Mouse (Mus musculus) intestine, embryonic 16.5 days (tissue): Measurements from ENCODE around the gene Vav1. TPM values are rescaled to one million over a fixed set of nuclear protein-coding genes. Genes with fewer than 3 reads are reported as not detected.

Source experiments
- ATAC-seq: fragments of 200-750 bp; cut with Nextera tagmentation; 2 replicates; pipeline ENCODE4 v1.8.0; 2017; ENCODE audit warnings: moderate TSS enrichment, moderate library complexity
- H3K27ac ChIP-seq: fragments of 300-500 bp; sonication (generic); 2 replicates; pipeline ENCODE4 v1.5.1; 2014; ENCODE audit warnings: mild to moderate bottlenecking, low read length
- H3K27me3 ChIP-seq: fragments of 300-500 bp; sonication (generic); replicated peaks from 2 replicates; pipeline ENCODE4 v1.6.1; 2014; ENCODE audit warnings: low read length, control low read depth, mixed read lengths; ENCODE audit not compliant: control insufficient read depth, insufficient read depth
- H3K36me3 ChIP-seq: fragments of 300-500 bp; sonication (generic); 2 replicates; pipeline ENCODE4 v1.6.1; 2014; ENCODE audit warnings: low read length, control low read depth; ENCODE audit not compliant: control insufficient read depth, insufficient read depth
- H3K4me1 ChIP-seq: fragments of 300-500 bp; sonication (generic); 2 replicates; pipeline ENCODE4 v1.6.1; 2014; ENCODE audit warnings: low read length, control low read depth, mixed read lengths; ENCODE audit not compliant: control insufficient read depth, insufficient read depth
- H3K4me2 ChIP-seq: fragments of 300-500 bp; sonication (generic); 2 replicates; pipeline ENCODE4 v1.6.1; 2014; ENCODE audit warnings: low read depth, low read length, control low read depth
- H3K4me3 ChIP-seq: fragments of 300-500 bp; sonication (generic); 2 replicates; pipeline ENCODE4 v1.5.1; 2014; ENCODE audit warnings: mild to moderate bottlenecking, low read length
- H3K9ac ChIP-seq: fragments of 300-500 bp; sonication (generic); 2 replicates; pipeline ENCODE4 v1.6.1; 2014; ENCODE audit warnings: low read depth, low read length
- H3K9me3 ChIP-seq: fragments of 300-500 bp; sonication (generic); 2 replicates; pipeline ENCODE4 v1.6.1; 2016; ENCODE audit warnings: low read length, control low read depth; ENCODE audit not compliant: control insufficient read depth
- WGBS: fragments of 180-500 bp; shearing (Covaris S2); extraction: QIAGEN DNeasy Blood & Tissue Kit; methylation state at CpG from one replicate; pipeline ENCODE4 v1.1.7; 2014; 5-methylcytosine and 5-hydroxymethylcytosine counted together
- polyA plus RNA-seq: library from polyadenylated mRNA; unstranded; fragments of >200 nt; fragmentation: Nextera tagmentation; extraction: Ambion mirVana; gene quantifications from 2 replicates; pipeline ENCODE4 v1.2.1, GENCODE M21; 2015

Vav1 gene
- polyA plus RNA-seq, 1 experiment from 2014 or later: 2.4 TPM

DNA sequence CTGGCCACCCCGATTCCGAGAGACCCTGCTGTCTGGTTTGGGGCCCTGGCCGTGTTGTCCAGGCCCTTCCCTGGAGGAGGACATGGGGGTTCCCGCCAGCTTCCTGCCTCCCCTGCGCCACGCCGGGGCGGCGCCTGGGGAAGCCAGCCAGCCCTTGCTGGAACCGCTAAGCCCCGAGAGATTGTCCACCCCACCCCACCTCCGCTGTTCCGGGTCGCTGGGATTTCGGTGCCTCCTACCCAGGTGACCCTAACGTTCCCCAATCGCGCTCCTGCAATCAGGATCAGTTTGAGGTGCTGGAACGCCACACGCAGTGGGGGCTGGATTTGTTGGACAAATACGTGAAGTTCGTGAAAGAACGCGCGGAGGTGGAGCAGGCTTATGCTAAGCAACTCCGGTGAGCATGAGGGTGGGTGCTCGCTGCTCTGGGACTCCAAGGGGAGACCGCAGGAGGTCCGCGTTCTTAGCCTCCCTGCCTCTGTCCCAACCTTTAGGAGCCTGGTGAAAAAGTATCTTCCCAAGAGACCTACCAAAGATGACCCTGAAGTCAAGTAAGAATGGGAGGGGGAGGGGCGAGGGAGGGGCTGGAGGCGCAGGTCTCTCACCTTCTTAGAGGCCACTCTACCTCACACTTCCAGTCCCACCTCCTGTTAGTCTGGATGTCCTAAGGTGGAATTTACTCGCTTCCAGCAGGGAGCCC, 28.3 kb upstream of the Vav1 start:
- no peak for ATAC-seq
- Histone ChIP-seq H3K4me2 (peak overlapping the region; percentile 94), H3K9ac (peak overlapping the region; percentile 81), H3K4me1 (peaks cover 21% of the 10 kb centered on the region), H3K36me3 (peaks cover 12% of the 10 kb centered on the region), H3K27ac (peak overlapping the region; percentile 40), H3K27me3 (no peaks in the 10 kb centered on the region), H3K4me3 (peak overlapping the region; percentile 88), H3K9me3 (no peaks in the 10 kb centered on the region)
- 4% methylated on average over 33 of the region's 33 CpGs for WGBS

DNA sequence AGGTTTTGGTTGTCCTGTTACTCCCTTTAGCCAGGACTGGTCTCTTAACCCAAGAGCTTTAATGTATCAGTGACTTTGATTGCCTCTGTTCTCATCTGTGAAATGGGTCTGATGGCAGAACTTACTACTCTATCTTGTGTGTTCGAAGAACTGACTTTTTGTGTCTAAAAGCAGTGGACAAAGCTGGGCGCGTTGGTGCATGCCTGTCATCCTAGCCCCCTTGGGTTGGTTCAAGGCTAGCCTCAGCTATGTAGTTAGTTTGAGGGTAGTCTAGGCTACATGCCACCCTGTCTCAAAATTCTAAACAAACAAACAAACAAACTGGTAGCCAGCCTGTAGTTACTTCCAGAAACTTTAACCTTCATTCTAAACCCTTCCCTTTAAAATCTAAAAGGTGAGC, 27.5 kb upstream of the Vav1 start:
- no peak for ATAC-seq
- no peak overlapping the region for H3K9ac ChIP-seq
- no peak overlapping the region for H3K27ac ChIP-seq
- WGBS: 95% methylated on average over 3 of the region's 3 CpGs
- H3K36me3 ChIP-seq: peaks cover 12% of the 10 kb centered on the region
- H3K4me3 ChIP-seq: no peak overlapping the region
- no peak overlapping the region for H3K4me2 ChIP-seq
- peaks cover 16% of the 10 kb centered on the region for H3K4me1 ChIP-seq
- no peaks in the 10 kb centered on the region for H3K27me3 ChIP-seq
- no peaks in the 10 kb centered on the region for H3K9me3 ChIP-seq

DNA sequence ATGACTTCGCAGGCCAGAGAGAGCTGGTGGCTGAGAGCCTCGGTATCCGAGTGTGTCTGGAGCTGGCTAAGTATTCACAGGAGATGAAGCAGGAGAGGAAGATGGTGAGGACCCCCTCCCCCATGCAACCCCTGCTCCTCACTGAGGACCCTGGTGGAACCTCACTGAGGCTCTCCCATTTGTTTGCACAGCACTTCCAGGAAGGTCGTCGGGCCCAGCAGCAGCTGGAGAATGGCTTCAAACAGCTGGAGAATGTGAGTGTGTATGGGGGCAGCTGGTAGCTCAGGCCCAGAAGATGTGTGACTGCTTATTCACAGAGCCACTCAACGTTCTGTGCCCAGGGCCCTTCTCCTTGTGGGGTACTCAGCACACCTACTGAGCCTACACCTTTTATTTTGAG, 25.6 kb upstream of the Vav1 start:
- no peak overlapping the region for H3K4me2 ChIP-seq
- peaks cover 14% of the 10 kb centered on the region for H3K36me3 ChIP-seq
- WGBS: 58% methylated on average over 6 of the region's 6 CpGs
- H3K9me3 ChIP-seq: no peaks in the 10 kb centered on the region
- no peak overlapping the region for H3K27ac ChIP-seq
- ATAC-seq: no peak
- no peaks in the 10 kb centered on the region for H3K27me3 ChIP-seq
- H3K9ac ChIP-seq: no peak overlapping the region
- H3K4me1 ChIP-seq: peaks cover 14% of the 10 kb centered on the region
- no peak overlapping the region for H3K4me3 ChIP-seq

DNA sequence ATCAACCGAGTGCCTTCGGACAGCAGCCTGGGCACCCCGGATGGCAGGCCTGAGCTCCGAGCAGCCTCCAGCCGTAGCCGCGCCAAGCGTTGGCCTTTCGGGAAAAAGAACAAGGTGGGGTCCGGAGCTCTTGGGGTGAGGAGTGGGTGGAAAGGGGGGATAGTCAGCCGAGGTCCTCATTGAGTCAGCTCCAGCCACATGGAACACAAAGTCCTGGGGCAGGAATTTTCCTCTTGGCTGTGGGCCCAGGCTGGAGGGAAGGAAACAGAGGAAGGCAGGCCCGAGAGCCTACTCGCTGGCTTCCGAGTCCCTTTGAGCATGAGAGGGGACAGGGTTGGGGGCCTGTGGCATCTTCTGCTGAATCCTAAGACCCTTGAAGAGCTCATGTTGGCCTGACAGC, 23.5 kb upstream of the Vav1 start:
- WGBS: 88% methylated on average over 14 of the region's 14 CpGs
- no peak overlapping the region for H3K4me3 ChIP-seq

DNA sequence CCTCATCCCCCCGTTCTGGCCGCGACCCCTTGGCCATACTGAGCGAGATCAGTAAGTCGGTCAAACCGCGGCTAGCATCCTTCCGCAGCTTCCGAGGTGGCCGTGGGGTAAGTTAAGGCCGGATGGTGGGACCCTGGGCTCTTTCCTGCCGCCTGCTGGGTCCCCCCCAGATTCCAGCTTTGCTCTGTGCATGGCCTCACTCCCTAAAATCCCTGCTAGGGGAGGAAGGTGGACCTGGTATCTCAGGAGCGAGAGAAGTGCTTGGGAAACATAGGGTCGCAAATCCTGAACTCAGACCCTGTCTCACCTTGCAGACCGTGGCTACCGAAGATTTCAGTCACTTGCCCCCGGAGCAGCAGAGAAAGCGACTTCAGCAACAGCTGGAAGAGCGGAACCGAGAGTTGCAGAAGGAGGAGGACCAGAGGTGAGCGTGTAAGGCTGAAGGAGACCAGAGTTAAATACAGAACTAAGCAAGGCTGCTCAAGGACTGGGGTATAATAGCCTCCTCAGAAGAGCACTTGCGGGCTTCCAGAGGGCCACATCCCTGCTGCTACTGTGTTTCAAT, 21.9 kb upstream of the Vav1 start:
- Histone ChIP-seq H3K36me3 (peaks cover 14% of the 10 kb centered on the region), H3K27me3 (no peaks in the 10 kb centered on the region), H3K4me1 (no peaks in the 10 kb centered on the region), H3K9ac (no peak overlapping the region), H3K4me3 (no peak overlapping the region), H3K9me3 (no peaks in the 10 kb centered on the region), H3K4me2 (no peak overlapping the region), H3K27ac (no peak overlapping the region)
- 93% methylated on average over 22 of the region's 22 CpGs for WGBS
- ATAC-seq: no peak

More for the DNA sequence above, 23.5 kb upstream of the Vav1 start:
- H3K36me3 ChIP-seq: peaks cover 14% of the 10 kb centered on the region
- ATAC-seq: no peak
- no peak overlapping the region for H3K4me2 ChIP-seq
- no peaks in the 10 kb centered on the region for H3K27me3 ChIP-seq
- H3K9me3 ChIP-seq: no peaks in the 10 kb centered on the region
- no peak overlapping the region for H3K9ac ChIP-seq
- H3K4me1 ChIP-seq: peaks cover 6% of the 10 kb centered on the region; the same call in 1 of the 2 replicates
- no peak overlapping the region for H3K27ac ChIP-seq

DNA sequence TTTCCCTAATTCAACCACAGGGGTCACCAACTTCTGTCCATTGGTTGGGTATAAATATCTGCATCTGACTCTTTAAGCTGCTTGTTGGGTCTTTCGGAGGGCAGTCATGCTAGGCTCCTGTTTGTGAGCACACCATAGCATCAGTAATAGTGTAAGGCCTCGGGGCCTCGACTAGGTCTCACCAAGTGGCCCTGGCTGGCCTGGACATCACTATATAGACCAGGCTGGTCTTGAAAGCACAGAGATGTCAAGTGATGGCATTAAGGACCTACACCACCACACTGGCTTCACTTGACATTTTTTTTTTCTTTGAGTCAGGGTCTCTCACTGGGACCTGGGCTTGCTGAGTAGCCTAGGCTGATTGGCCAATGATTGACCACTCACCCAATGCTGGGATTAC, 20.7 kb upstream of the Vav1 start:
- no peak overlapping the region for H3K9ac ChIP-seq
- ATAC-seq: no peak
- no peak overlapping the region for H3K4me3 ChIP-seq
- H3K36me3 ChIP-seq: peaks cover 18% of the 10 kb centered on the region
- no peaks in the 10 kb centered on the region for H3K9me3 ChIP-seq
- WGBS: 95% methylated on average over 3 of the region's 3 CpGs
- no peak overlapping the region for H3K4me2 ChIP-seq
- no peaks in the 10 kb centered on the region for H3K27me3 ChIP-seq
- no peaks in the 10 kb centered on the region for H3K4me1 ChIP-seq
- H3K27ac ChIP-seq: no peak overlapping the region

DNA sequence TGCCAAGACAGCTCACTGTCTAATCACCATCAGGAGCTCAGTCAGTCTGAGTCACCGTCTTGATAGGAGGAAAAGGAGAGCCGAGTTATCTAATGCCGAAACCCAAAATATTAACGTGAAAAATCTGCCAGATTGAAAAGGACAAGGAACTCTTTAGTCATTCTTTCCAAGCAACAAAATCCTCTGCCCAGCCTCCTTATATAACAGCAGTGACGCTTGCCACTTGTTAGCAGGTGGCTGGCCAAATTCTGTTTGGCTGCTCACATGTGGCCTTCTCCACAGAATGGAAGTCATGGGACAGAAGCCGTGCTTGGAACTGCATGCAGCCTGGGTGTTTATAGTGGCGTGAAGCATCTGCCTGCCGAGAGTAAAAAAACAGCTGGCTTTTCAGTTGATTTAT, 19.2 kb upstream of the Vav1 start:
- Histone ChIP-seq H3K4me2 (no peak overlapping the region), H3K36me3 (peaks cover 19% of the 10 kb centered on the region), H3K4me3 (no peak overlapping the region), H3K9ac (no peak overlapping the region), H3K27me3 (no peaks in the 10 kb centered on the region), H3K4me1 (peaks cover 9% of the 10 kb centered on the region), H3K27ac (no peak overlapping the region), H3K9me3 (no peaks in the 10 kb centered on the region)
- 83% methylated on average over 8 of the region's 8 CpGs for WGBS
- ATAC-seq: no peak

DNA sequence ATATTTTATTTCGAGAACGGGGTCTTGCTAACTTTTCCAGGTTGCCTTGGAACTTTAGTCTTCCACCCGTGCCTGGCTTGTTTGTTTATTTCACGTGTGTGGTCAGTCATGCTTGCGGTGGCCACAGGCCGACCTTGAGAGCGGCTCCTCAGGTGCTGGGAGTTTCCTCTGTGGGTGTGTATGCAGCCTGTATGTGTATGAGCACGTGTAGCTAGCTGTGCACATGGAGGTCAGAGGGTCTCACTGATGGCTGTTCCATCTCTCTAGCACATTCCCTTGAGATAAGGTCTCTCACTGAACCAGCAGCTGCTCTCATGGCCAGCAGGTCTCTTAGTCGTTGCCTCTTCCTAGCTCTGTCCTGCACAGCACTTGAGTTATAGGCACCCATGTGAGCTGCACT, 18.5 kb upstream of the Vav1 start:
- ATAC-seq: no peak
- Histone ChIP-seq H3K4me1 (peaks cover 14% of the 10 kb centered on the region), H3K27ac (no peak overlapping the region), H3K36me3 (peaks cover 14% of the 10 kb centered on the region), H3K9me3 (no peaks in the 10 kb centered on the region), H3K27me3 (no peaks in the 10 kb centered on the region), H3K9ac (no peak overlapping the region), H3K4me2 (no peak overlapping the region), H3K4me3 (no peak overlapping the region)
- WGBS: 89% methylated on average over 9 of the region's 9 CpGs

DNA sequence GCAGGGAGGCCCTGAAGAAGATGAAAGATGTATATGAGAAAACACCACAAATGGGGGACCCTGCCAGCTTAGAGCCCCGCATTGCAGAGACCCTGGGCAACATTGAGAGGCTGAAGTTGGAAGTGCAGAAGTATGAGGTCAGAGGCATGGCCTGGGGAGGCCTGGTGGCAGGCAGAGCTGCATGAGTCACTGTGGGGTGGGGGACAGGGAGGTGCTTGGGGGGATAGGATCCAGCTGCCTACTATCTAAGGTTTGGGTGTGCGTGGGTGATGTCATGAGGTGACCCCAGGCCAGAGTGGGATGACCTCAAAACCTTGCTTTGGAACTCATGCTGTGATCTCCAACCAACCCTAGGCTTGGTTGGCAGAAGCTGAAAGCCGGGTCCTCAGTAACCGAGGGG, 17.6 kb upstream of the Vav1 start:
- H3K27ac ChIP-seq: no peak overlapping the region
- H3K4me1 ChIP-seq: peaks cover 16% of the 10 kb centered on the region
- WGBS: 89% methylated on average over 4 of the region's 4 CpGs
- no peak overlapping the region for H3K4me3 ChIP-seq
- H3K36me3 ChIP-seq: peaks cover 11% of the 10 kb centered on the region
- H3K9me3 ChIP-seq: no peaks in the 10 kb centered on the region
- no peak overlapping the region for H3K4me2 ChIP-seq
- no peaks in the 10 kb centered on the region for H3K27me3 ChIP-seq
- no peak overlapping the region for H3K9ac ChIP-seq
- ATAC-seq: no peak

DNA sequence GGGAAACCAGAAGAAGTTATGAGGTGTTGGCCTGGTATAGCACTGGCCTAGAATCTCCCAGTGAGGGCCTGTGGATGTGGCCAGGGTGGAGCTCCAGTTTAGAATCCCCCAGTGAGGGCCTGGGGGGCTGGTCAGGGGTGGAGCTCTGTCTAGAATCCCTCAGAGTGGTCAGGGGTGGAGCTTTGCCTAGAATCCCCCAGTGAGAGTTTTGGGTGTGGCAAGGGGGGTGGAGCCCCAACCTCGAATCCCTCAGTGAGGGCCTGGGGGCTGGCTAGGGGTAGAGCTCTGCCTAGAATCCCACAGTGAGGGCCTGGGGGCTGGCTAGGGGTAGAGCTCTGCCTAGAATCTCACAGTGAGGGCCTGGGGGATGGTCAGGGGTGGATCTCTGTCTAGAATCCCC, 17.1 kb upstream of the Vav1 start:
- no peaks in the 10 kb centered on the region for H3K9me3 ChIP-seq

More for the DNA sequence above, 17.1 kb upstream of the Vav1 start:
- Histone ChIP-seq H3K4me1 (peaks cover 16% of the 10 kb centered on the region), H3K27me3 (no peaks in the 10 kb centered on the region), H3K4me3 (no peak overlapping the region), H3K4me2 (no peak overlapping the region), H3K27ac (no peak overlapping the region), H3K9ac (no peak overlapping the region), H3K36me3 (peaks cover 11% of the 10 kb centered on the region)
- WGBS: 26% methylated on average over 1 of the region's 1 CpGs
- no peak for ATAC-seq
